Mouse (Mus musculus): Measurements from ENCODE around the gene Ago4.

DNA sequence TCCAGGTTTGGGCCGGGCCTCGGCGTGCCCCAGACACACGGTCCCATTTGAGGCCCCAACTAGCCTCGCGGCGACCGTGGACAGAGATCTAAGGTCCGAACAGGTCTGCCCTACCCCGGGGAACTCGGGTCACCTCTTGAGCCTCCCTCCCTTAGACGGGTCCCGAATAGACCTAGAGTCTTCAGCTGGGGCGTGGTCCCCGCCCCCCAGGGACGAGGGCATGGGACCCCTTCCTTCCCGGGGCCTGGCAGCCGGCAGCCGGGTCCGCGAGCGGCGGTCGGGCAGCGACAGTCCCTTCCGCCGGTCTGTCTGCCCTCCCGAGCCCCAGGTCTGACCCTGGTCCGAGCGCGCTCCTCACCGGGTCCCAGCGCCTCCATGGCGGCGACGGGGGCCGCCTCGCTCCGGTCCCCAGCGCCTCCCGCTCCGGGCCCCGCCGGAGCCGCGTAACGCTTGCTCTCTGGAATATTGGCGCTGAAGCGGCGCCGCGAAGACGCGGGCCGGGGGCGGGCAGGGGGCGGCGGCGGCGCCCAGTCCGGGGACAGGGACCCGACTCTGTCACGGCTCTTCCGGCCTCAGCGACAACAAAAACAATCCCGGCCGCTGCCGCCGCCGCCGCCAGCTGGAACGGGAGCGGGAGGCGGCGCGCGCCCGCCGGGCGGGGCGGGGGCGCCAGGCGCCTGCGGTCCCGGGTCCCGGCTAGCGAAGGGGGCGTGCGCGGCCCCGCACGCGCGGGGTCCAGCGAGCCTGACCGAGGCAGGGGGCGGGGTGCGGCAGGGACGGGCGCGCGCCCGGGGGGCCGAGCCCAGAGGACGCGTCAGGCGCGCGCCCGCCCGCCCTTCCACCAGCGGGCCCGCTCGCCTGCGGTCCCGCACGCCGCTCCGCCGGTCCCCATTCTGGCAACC, at the start of gene Ago4:
- no peak for TF ChIP-seq CTCF (IDR thresholded peaks at IDR 0.05; ENCODE audit: low read depth, low read length)
- no peak for TF ChIP-seq POLR2A (IDR thresholded peaks at IDR 0.05; ENCODE audit: borderline replicate concordance, low read depth, low read length)
